ENCODE assay signal across 19 mouse cellular contexts in genomic region chr17:65696939-65697338, GRCm38 (mm10). TPM values are rescaled to one million over a fixed set of nuclear protein-coding genes. Genes with fewer than 3 reads are reported as not detected.
"Had no signal": no experiment of that assay in that cellular context is flagged by ENCODE, and none has a peak within 500 bp of the region (broad histone marks: within the 10 kb centered on the region; RNA-seq: fewer than 3 reads in every experiment).

No protein-coding gene starts in this region.

- H3K9ac ChIP-seq: lung, embryonic 15.5 days; midbrain, embryonic 13.5 days; midbrain, embryonic 15.5 days; neural tube, embryonic 12.5 days; stomach, embryonic 15.5 days had no signal

- H3K4me2 ChIP-seq: lung, embryonic 15.5 days; midbrain, embryonic 11.5 days; midbrain, embryonic 13.5 days; midbrain, embryonic 15.5 days; stomach, embryonic 15.5 days had no signal

- H3K4me1 ChIP-seq: stomach, embryonic 15.5 days had no signal

- DNase-seq: lung, adult 2 months; lung, postnatal 14 days; lung, postnatal 36 days; right cerebral cortex, postnatal 14 days; thymus, adult 2 months; thymus, postnatal 25 days; thymus, postnatal 4 days had no signal

- H3K36me3 ChIP-seq: lung, embryonic 15.5 days; midbrain, embryonic 15.5 days; neural tube, embryonic 12.5 days; stomach, embryonic 15.5 days had no signal

- H3K9me3 ChIP-seq: lung, embryonic 15.5 days; megakaryocyte, embryonic 14.5 days; midbrain, embryonic 13.5 days; midbrain, embryonic 15.5 days; neural tube, embryonic 12.5 days; stomach, embryonic 15.5 days had no signal

- H3K27me3 ChIP-seq: lung, embryonic 15.5 days; megakaryocyte, embryonic 14.5 days; midbrain, embryonic 13.5 days; midbrain, embryonic 15.5 days; neural tube, embryonic 12.5 days; stomach, embryonic 15.5 days had no signal

- H3K27ac ChIP-seq: lung, embryonic 15.5 days; macrophage; midbrain, embryonic 13.5 days; midbrain, embryonic 15.5 days; neural tube, embryonic 12.5 days; stomach, embryonic 15.5 days had no signal

- ATAC-seq: lung, postnatal 0 days; midbrain, embryonic 13.5 days; midbrain, embryonic 15.5 days had no signal

- H3K4me3 ChIP-seq: lung, embryonic 15.5 days; megakaryocyte, embryonic 14.5 days; midbrain, embryonic 13.5 days; midbrain, embryonic 15.5 days; neural tube, embryonic 12.5 days; stomach, embryonic 15.5 days had no signal

RNA-seq across cellular contexts. Expression of gene Txndc2, which starts 55.0 kb away (rescaled TPM):
- polyA plus RNA-seq: liver, embryonic 16.5 days; lung, embryonic 15.5 days; midbrain, embryonic 13.5 days; midbrain, postnatal 0 days; spleen, adult 2 months; stomach, embryonic 15.5 days; thymus, adult 2 months had no signal
